Mouse (Mus musculus): ENCODE measurements around the gene Piga. TPM values are rescaled to one million over a fixed set of nuclear protein-coding genes. Genes with fewer than 3 reads are reported as not detected.
A peak's percentile ranks its signal among the peaks of the same experiment; 100 is the strongest.

Piga gene
- polyA plus RNA-seq, 1 experiment from 2014 or later = 20.0 TPM

- no peak overlapping the region for H3K4me3 ChIP-seq (ENCODE audit: low read length)
- no peaks in the 10 kb centered on the region for H3K36me3 ChIP-seq (ENCODE audit: control insufficient read depth, insufficient read depth, low read length)
- no peak for ATAC-seq
- WGBS = 69% methylated on average over 12 of the region's 12 CpGs
- H3K9ac ChIP-seq (ENCODE audit: low read depth, low read length) = no peak overlapping the region
- H3K27ac ChIP-seq (ENCODE audit: low read length) = no peak overlapping the region
- H3K27me3 ChIP-seq (replicated peaks; ENCODE audit: control insufficient read depth, insufficient read depth, low read length) = no peaks in the 10 kb centered on the region
- H3K4me1 ChIP-seq (ENCODE audit: control insufficient read depth, insufficient read depth, low read length) = no peaks in the 10 kb centered on the region
- H3K9me3 ChIP-seq (ENCODE audit: control insufficient read depth, low read length) = no peaks in the 10 kb centered on the region
- H3K4me2 ChIP-seq (ENCODE audit: low read depth, low read length) = no peak overlapping the region
These were observed 26.0 kb downstream of the Piga start for GRCm38 (mm10) chrX:164445601-164446000.

- no peaks in the 10 kb centered on the region for H3K4me1 ChIP-seq (ENCODE audit: control insufficient read depth, insufficient read depth, low read length)
- no peak overlapping the region for H3K4me3 ChIP-seq (ENCODE audit: low read length)
- no peak overlapping the region for H3K9ac ChIP-seq (ENCODE audit: low read depth, low read length)
- no peak overlapping the region for H3K4me2 ChIP-seq (ENCODE audit: low read depth, low read length)
- H3K27ac ChIP-seq (ENCODE audit: low read length) = no peak overlapping the region
- ATAC-seq = 0 out of 2 replicates have a peak, but pooled peaks have one; percentile 53
- H3K27me3 ChIP-seq (replicated peaks; ENCODE audit: control insufficient read depth, insufficient read depth, low read length) = no peaks in the 10 kb centered on the region
- H3K36me3 ChIP-seq (ENCODE audit: control insufficient read depth, insufficient read depth, low read length) = no peaks in the 10 kb centered on the region
- H3K9me3 ChIP-seq (ENCODE audit: control insufficient read depth, low read length) = no peaks in the 10 kb centered on the region
- 77% methylated on average over 10 of the region's 10 CpGs for WGBS
These were observed 26.5 kb downstream of the Piga start for GRCm38 (mm10) chrX:164446106-164446551.

GRCm38 (mm10) chrX:164446835-164447681, 27.5 kb downstream of the Piga start:
- 87% methylated on average over 9 of the region's 9 CpGs for WGBS

GRCm38 (mm10) chrX:164447682-164448071, 28.1 kb downstream of the Piga start:
- no peak overlapping the region for H3K4me2 ChIP-seq (ENCODE audit: low read depth, low read length)
- no peak overlapping the region for H3K9ac ChIP-seq (ENCODE audit: low read depth, low read length)
- no peak overlapping the region for H3K4me3 ChIP-seq (ENCODE audit: low read length)
- H3K27me3 ChIP-seq (replicated peaks; ENCODE audit: control insufficient read depth, insufficient read depth, low read length) = no peaks in the 10 kb centered on the region
- H3K27ac ChIP-seq (ENCODE audit: low read length) = no peak overlapping the region
- no peak for ATAC-seq
- no peaks in the 10 kb centered on the region for H3K4me1 ChIP-seq (ENCODE audit: control insufficient read depth, insufficient read depth, low read length)
- H3K9me3 ChIP-seq (ENCODE audit: control insufficient read depth, low read length) = no peaks in the 10 kb centered on the region
- H3K36me3 ChIP-seq (ENCODE audit: control insufficient read depth, insufficient read depth, low read length) = no peaks in the 10 kb centered on the region
- 92% methylated on average over 2 of the region's 2 CpGs for WGBS

More at GRCm38 (mm10) chrX:164446835-164447681, 27.5 kb downstream of the Piga start:
- Histone ChIP-seq H3K27me3 (replicated peaks; ENCODE audit: control insufficient read depth, insufficient read depth, low read length) (no peaks in the 10 kb centered on the region), H3K4me3 (ENCODE audit: low read length) (no peak overlapping the region), H3K9ac (ENCODE audit: low read depth, low read length) (no peak overlapping the region), H3K4me2 (ENCODE audit: low read depth, low read length) (no peak overlapping the region), H3K9me3 (ENCODE audit: control insufficient read depth, low read length) (no peaks in the 10 kb centered on the region), H3K4me1 (ENCODE audit: control insufficient read depth, insufficient read depth, low read length) (no peaks in the 10 kb centered on the region), H3K27ac (ENCODE audit: low read length) (no peak overlapping the region), H3K36me3 (ENCODE audit: control insufficient read depth, insufficient read depth, low read length) (no peaks in the 10 kb centered on the region)
- ATAC-seq = no peak

DNA sequence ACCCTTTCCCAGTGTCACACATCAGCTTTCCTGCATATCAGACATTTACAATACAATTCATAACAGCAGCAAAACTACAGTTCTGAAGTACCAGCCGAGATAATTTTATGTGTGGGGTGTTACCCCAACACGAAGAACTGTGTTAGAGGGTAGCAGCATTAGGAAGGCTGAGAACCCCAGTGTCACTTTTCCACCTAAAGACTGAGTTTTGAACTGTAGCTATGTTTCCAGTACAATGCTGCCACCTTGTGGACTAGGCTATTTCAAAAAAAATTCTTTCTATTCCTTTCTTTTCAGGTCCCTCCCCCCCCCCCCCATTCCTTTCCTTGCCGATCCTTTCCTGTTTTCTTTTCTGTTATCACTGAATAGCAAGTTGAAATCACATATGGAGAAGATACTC, 29.6 kb downstream of the Piga start:
- H3K4me2 ChIP-seq (ENCODE audit: low read depth, low read length) = no peak overlapping the region
- no peak overlapping the region for H3K4me3 ChIP-seq (ENCODE audit: low read length)
- WGBS = 30% methylated on average over 3 of the region's 3 CpGs
- no peak overlapping the region for H3K27ac ChIP-seq (ENCODE audit: low read length)
- no peak overlapping the region for H3K9ac ChIP-seq (ENCODE audit: low read depth, low read length)
- H3K36me3 ChIP-seq (ENCODE audit: control insufficient read depth, insufficient read depth, low read length) = no peaks in the 10 kb centered on the region
- H3K27me3 ChIP-seq (replicated peaks; ENCODE audit: control insufficient read depth, insufficient read depth, low read length) = no peaks in the 10 kb centered on the region
- H3K9me3 ChIP-seq (ENCODE audit: control insufficient read depth, low read length) = no peaks in the 10 kb centered on the region
- H3K4me1 ChIP-seq (ENCODE audit: control insufficient read depth, insufficient read depth, low read length) = no peaks in the 10 kb centered on the region
- ATAC-seq = no peak

- H3K36me3 ChIP-seq (ENCODE audit: control insufficient read depth, insufficient read depth, low read length) = no peaks in the 10 kb centered on the region
- H3K9me3 ChIP-seq (ENCODE audit: control insufficient read depth, low read length) = no peaks in the 10 kb centered on the region
- 69% methylated on average over 6 of the region's 6 CpGs for WGBS
- peaks cover 3% of the 10 kb centered on the region; the same call in 1 of the 2 replicates for H3K27me3 ChIP-seq (replicated peaks; ENCODE audit: control insufficient read depth, insufficient read depth, low read length)
- no peak overlapping the region for H3K27ac ChIP-seq (ENCODE audit: low read length)
- no peak overlapping the region for H3K9ac ChIP-seq (ENCODE audit: low read depth, low read length)
- H3K4me3 ChIP-seq (ENCODE audit: low read length) = no peak overlapping the region
- H3K4me1 ChIP-seq (ENCODE audit: control insufficient read depth, insufficient read depth, low read length) = no peaks in the 10 kb centered on the region
- no peak for ATAC-seq
- H3K4me2 ChIP-seq (ENCODE audit: low read depth, low read length) = no peak overlapping the region
These were observed 39.8 kb downstream of the Piga start for GRCm38 (mm10) chrX:164459205-164459878.

Other genes with a start within 250 kb of the Piga start
- gene Bmx, start 161.6 kb upstream of the Piga start, polyA plus RNA-seq (2015; fragmentation: Nextera tagmentation; extraction: Ambion mirVana) = 0.83 and 0.87 TPM in 2 replicates
- 3.0 and 4.7 TPM in 2 replicates for gene Pir, start 150.4 kb upstream of the Piga start, polyA plus RNA-seq (2015; fragmentation: Nextera tagmentation; extraction: Ambion mirVana)
- gene Vegfd, start 46.4 kb upstream of the Piga start, polyA plus RNA-seq (2015; fragmentation: Nextera tagmentation; extraction: Ambion mirVana) = 2.0 and 3.2 TPM in 2 replicates
- gene Asb11, start 17.2 kb downstream of the Piga start, polyA plus RNA-seq (2015; fragmentation: Nextera tagmentation; extraction: Ambion mirVana) = 0.21 and 0.37 TPM in 2 replicates
- gene Asb9, start 86.5 kb downstream of the Piga start, polyA plus RNA-seq (2015; fragmentation: Nextera tagmentation; extraction: Ambion mirVana) = 0.16 TPM in 1 of 2 replicates, not detected in the other